In the genomic region with DNA sequence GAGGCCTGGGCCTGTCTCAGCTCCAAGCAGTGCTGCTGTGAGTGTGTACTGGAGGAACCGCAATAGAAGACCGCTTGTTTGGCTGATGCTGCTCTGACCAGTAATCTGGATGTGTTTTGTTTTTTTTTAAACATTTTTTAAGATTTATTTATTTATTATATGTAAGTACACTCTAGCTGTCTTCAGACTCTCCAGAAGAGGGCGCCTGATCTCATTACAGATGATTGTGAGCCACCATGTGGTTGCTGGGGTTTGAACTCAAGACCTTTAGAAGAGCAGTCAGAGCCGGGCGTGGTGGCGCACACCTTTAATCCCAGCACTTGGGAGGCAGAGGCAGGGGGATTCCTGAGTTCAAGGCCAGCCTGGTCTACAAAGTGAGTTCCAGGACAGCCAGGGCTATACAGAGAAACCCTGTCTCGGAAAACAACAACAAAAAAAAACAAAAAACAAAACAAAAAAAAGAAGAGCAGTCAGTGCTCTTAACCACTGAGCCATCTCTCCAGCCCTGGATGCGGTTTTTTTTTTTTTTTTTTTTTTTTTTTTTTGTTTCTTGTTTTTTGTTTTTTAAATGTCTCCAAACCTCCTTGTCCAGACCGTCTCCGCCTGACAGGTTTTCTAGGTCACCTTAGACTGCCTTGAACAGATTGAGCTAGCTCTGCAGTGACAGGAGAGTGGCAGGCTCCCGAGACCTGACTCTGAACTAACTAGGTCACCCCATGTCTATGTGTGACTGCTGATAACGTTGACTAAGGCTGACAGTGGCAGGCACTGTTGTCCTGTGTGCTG, we compare ENCODE assay signal across 11 mouse cellular contexts. TPM values are rescaled to one million over a fixed set of nuclear protein-coding genes. Genes with fewer than 3 reads are reported as not detected.
DNase-seq lines count a peak whose midpoint lies in the region; ATAC-seq and TF ChIP-seq lines count a peak whose summit lies in the region.
"Had no signal": no experiment of that assay in that cellular context is flagged by ENCODE, and none has a peak within 500 bp of the region (broad histone marks: within the 10 kb centered on the region; RNA-seq: fewer than 3 reads in every experiment).

No protein-coding gene starts in this region.

- H3K9me3 ChIP-seq in kidney, embryonic 15.5 days (replicated peaks): no peaks in the 10 kb centered on the region
- H3K9me3 ChIP-seq in E14TG2a.4 (ENCODE audit: low read length): no peaks in the 10 kb centered on the region
- no peaks in the 10 kb centered on the region for H3K9me3 ChIP-seq in limb, embryonic 14.5 days (ENCODE audit: control insufficient read depth, low read length)
- H3K9me3 ChIP-seq: stomach, embryonic 15.5 days had no signal

- no peak overlapping the region for H3K4me2 ChIP-seq in kidney, embryonic 15.5 days
- no peak overlapping the region for H3K4me2 ChIP-seq in limb, embryonic 14.5 days (replicated peaks; ENCODE audit: low read depth, low read length, severe bottlenecking)
- H3K4me2 ChIP-seq: stomach, embryonic 15.5 days had no signal

- peaks cover 94% of the 10 kb centered on the region for H3K36me3 ChIP-seq in kidney, embryonic 15.5 days
- peaks cover 96% of the 10 kb centered on the region for H3K36me3 ChIP-seq in E14TG2a.4 (ENCODE audit: insufficient read depth, low read length)
- H3K36me3 ChIP-seq in limb, embryonic 14.5 days (ENCODE audit: control insufficient read depth, insufficient read depth, low read length): peaks cover 73% of the 10 kb centered on the region

- H3K9ac ChIP-seq in kidney, embryonic 15.5 days: no peak overlapping the region
- H3K9ac ChIP-seq in limb, embryonic 14.5 days (ENCODE audit: low read depth, low read length, severe bottlenecking): no peak overlapping the region
- H3K9ac ChIP-seq: stomach, embryonic 15.5 days had no signal

- WGBS in kidney, embryonic 15.5 days: 84% methylated on average over 12 of the region's 12 CpGs
- 82% methylated on average over 12 of the region's 12 CpGs for WGBS in limb, embryonic 14.5 days

- no peak overlapping the region for H3K27ac ChIP-seq in kidney, embryonic 15.5 days
- no peak overlapping the region for H3K27ac ChIP-seq in limb, embryonic 14.5 days (replicated peaks; ENCODE audit: low read depth, low read length)
- H3K27ac ChIP-seq: stomach, embryonic 15.5 days had no signal

- no peaks in the 10 kb centered on the region for H3K4me1 ChIP-seq in kidney, embryonic 15.5 days
- peaks cover 33% of the 10 kb centered on the region for H3K4me1 ChIP-seq in E14TG2a.4 (replicated peaks; ENCODE audit: low read depth, low read length)
- no peaks in the 10 kb centered on the region for H3K4me1 ChIP-seq in limb, embryonic 14.5 days (ENCODE audit: control insufficient read depth, insufficient read depth, low read length)
- H3K4me1 ChIP-seq: stomach, embryonic 15.5 days had no signal

- H3K27me3 ChIP-seq in kidney, embryonic 15.5 days: no peaks in the 10 kb centered on the region
- no peaks in the 10 kb centered on the region for H3K27me3 ChIP-seq in E14TG2a.4 (ENCODE audit: insufficient read depth, low read length)
- no peaks in the 10 kb centered on the region for H3K27me3 ChIP-seq in limb, embryonic 14.5 days (ENCODE audit: control insufficient read depth, insufficient read depth, low read length)
- H3K27me3 ChIP-seq: stomach, embryonic 15.5 days had no signal

- DNase-seq in cerebellum, adult 11 months: no peak
- peak; percentile 29 to 52 for DNase-seq in kidney, postnatal 36 days
- DNase-seq in limb, embryonic 14.5 days (ENCODE audit: low spot score): peak; percentile 23
- DNase-seq in Muller cell, postnatal 12 days (ENCODE audit: inconsistent ontology term): no peak
- no peak for DNase-seq in urinary bladder, adult 18-20 months (ENCODE audit: low spot score in 2 of 2)
- DNase-seq: gastrocnemius, postnatal 25 days had no signal

- 0 out of 2 replicates have a peak, but pooled peaks have one; percentile 56 for ATAC-seq in cerebellum, adult (ENCODE audit: insufficient number of reproducible peaks, low FRiP score, low TSS enrichment)
- ATAC-seq in kidney, embryonic 15.5 days (replicated peaks; ENCODE audit: low FRiP score): no peak
- ATAC-seq in limb, embryonic 14.5 days (ENCODE audit: low FRiP score, low read depth): no peak

- H3K4me3 ChIP-seq in kidney, embryonic 15.5 days (replicated peaks): no peak overlapping the region
- H3K4me3 ChIP-seq in E14TG2a.4 (replicated peaks; ENCODE audit: low read length): no peak overlapping the region
- H3K4me3 ChIP-seq in limb, embryonic 14.5 days (replicated peaks; ENCODE audit: low read length): no peak overlapping the region
- H3K4me3 ChIP-seq: stomach, embryonic 15.5 days had no signal

- no peak for TF ChIP-seq POLR2A in limb, embryonic 14.5 days (IDR thresholded peaks at IDR 0.05; ENCODE audit: borderline replicate concordance, extremely low read depth, insufficient read depth, insufficient read length)

- peak; percentile 27; the same call in 1 of the 2 replicates for TF ChIP-seq CTCF in E14TG2a.4 (conservative IDR thresholded peaks at IDR 0.05; ENCODE audit: low read length)

RNA-seq across cellular contexts. Expression of a gene that starts 2.4 kb away (rescaled TPM):
- 25.1 and 26.3 TPM in 2 replicates for polyA plus RNA-seq in kidney, embryonic 15.5 days (2015; fragmentation: Nextera tagmentation; extraction: Ambion mirVana)
- polyA plus RNA-seq in limb, embryonic 14.5 days (2012; rRNA removed): 30.5 and 34.8 TPM in 2 replicates
- 26.3 and 29.8 TPM in 2 replicates for polyA plus RNA-seq in limb, embryonic 14.5 days (2014; fragmentation: Nextera tagmentation; extraction: Ambion mirVana)

RNA-seq across cellular contexts. Expression of a gene that starts 11.3 kb away (rescaled TPM):
- 272 and 286 TPM in 2 replicates for polyA plus RNA-seq in kidney, embryonic 15.5 days (2015; fragmentation: Nextera tagmentation; extraction: Ambion mirVana)
- 155 and 182 TPM in 2 replicates for polyA plus RNA-seq in limb, embryonic 14.5 days (2012; rRNA removed)
- polyA plus RNA-seq in limb, embryonic 14.5 days (2014; fragmentation: Nextera tagmentation; extraction: Ambion mirVana): 268 and 280 TPM in 2 replicates

RNA-seq across cellular contexts. Expression of a gene that starts 22.9 kb away (rescaled TPM):
- 0.03 TPM in 1 of 2 replicates, not detected in the other for polyA plus RNA-seq in kidney, embryonic 15.5 days (2015; fragmentation: Nextera tagmentation; extraction: Ambion mirVana)
- polyA plus RNA-seq in limb, embryonic 14.5 days (2012; rRNA removed): 0.01 TPM in 1 of 2 replicates, not detected in the other
- polyA plus RNA-seq in limb, embryonic 14.5 days (2014; fragmentation: Nextera tagmentation; extraction: Ambion mirVana): 0.06 TPM in 1 of 2 replicates, not detected in the other
- polyA plus RNA-seq: neural tube, embryonic 11.5 days; stomach, embryonic 15.5 days had no signal

RNA-seq across cellular contexts. Expression of a gene that starts 33.7 kb away (rescaled TPM):
- polyA plus RNA-seq in kidney, embryonic 15.5 days (2015; fragmentation: Nextera tagmentation; extraction: Ambion mirVana): 0.05 and 0.09 TPM in 2 replicates
- 0.14 and 0.16 TPM in 2 replicates for polyA plus RNA-seq in limb, embryonic 14.5 days (2012; rRNA removed)
- 0.12 TPM in 1 of 2 replicates, not detected in the other for polyA plus RNA-seq in limb, embryonic 14.5 days (2014; fragmentation: Nextera tagmentation; extraction: Ambion mirVana)
- polyA plus RNA-seq: stomach, embryonic 15.5 days had no signal

RNA-seq across cellular contexts. Expression of a gene that starts 48.5 kb away (rescaled TPM):
- 83.3 and 87.0 TPM in 2 replicates for polyA plus RNA-seq in kidney, embryonic 15.5 days (2015; fragmentation: Nextera tagmentation; extraction: Ambion mirVana)
- 29.3 and 37.2 TPM in 2 replicates for polyA plus RNA-seq in limb, embryonic 14.5 days (2012; rRNA removed)
- polyA plus RNA-seq in limb, embryonic 14.5 days (2014; fragmentation: Nextera tagmentation; extraction: Ambion mirVana): 71.8 and 74.0 TPM in 2 replicates

Comparison
In these comparisons a context has a peak if more than half of its experiments do, and no peak if none do; other contexts are left out.
1. DNase-seq: peak in kidney, postnatal 36 days (2 of 2) and limb, embryonic 14.5 days (single experiment); none in cerebellum, adult 11 months (single experiment), Muller cell, postnatal 12 days (single experiment) and urinary bladder, adult 18-20 months (0 of 2).